Mouse (Mus musculus) urinary bladder, postnatal 14 days (tissue): ENCODE results near the gene Flrt1.

Experiments used
- DNase-seq: peaks from one replicate; pipeline ENCODE4 v3.0.0; 2021; ENCODE audit warnings: low spot score

The Flrt1 gene

GRCm38 (mm10) chr19:7128551-7129475, 23.3 kb upstream of the Flrt1 start:
- no peak for DNase-seq

- DNase-seq, result no peak
Observed at GRCm38 (mm10) chr19:7126933-7127332, 21.4 kb upstream of the Flrt1 start.

GRCm38 (mm10) chr19:7126209-7126608, 20.7 kb upstream of the Flrt1 start:
- no peak for DNase-seq

GRCm38 (mm10) chr19:7125526-7126156, 20.1 kb upstream of the Flrt1 start:
- DNase-seq, result no peak

GRCm38 (mm10) chr19:7122698-7123306, 17.3 kb upstream of the Flrt1 start:
- no peak for DNase-seq

- no peak for DNase-seq
Observed at GRCm38 (mm10) chr19:7122277-7122676, 16.7 kb upstream of the Flrt1 start.

- no peak for DNase-seq
Observed at GRCm38 (mm10) chr19:7121252-7121651, 15.7 kb upstream of the Flrt1 start.

- no peak for DNase-seq
Observed at GRCm38 (mm10) chr19:7117653-7118307, 12.3 kb upstream of the Flrt1 start.

GRCm38 (mm10) chr19:7117141-7117540, 11.6 kb upstream of the Flrt1 start:
- DNase-seq, result no peak

- DNase-seq, result no peak
Observed at GRCm38 (mm10) chr19:7116038-7116731, 10.7 kb upstream of the Flrt1 start.

GRCm38 (mm10) chr19:7113574-7113973, 8.0 kb upstream of the Flrt1 start:
- no peak for DNase-seq

GRCm38 (mm10) chr19:7112628-7113027, 7.1 kb upstream of the Flrt1 start:
- no peak for DNase-seq

- DNase-seq, result no peak
Observed at GRCm38 (mm10) chr19:7111710-7112109, 6.2 kb upstream of the Flrt1 start.

GRCm38 (mm10) chr19:7111309-7111708, 5.8 kb upstream of the Flrt1 start:
- DNase-seq, result no peak

GRCm38 (mm10) chr19:7110875-7111274, 5.3 kb upstream of the Flrt1 start:
- DNase-seq, result no peak

- DNase-seq, result no peak
Observed at GRCm38 (mm10) chr19:7110097-7110496, 4.6 kb upstream of the Flrt1 start.

GRCm38 (mm10) chr19:7108114-7108905, 2.8 kb upstream of the Flrt1 start:
- DNase-seq, result peak; percentile 46

- DNase-seq, result no peak
Observed at GRCm38 (mm10) chr19:7107174-7107573, 1.6 kb upstream of the Flrt1 start.

GRCm38 (mm10) chr19:7106566-7106965, 1.0 kb upstream of the Flrt1 start:
- no peak for DNase-seq

GRCm38 (mm10) chr19:7103993-7104401, 1.5 kb downstream of the Flrt1 start:
- DNase-seq, result peak; percentile 46
